Mouse (Mus musculus) central nervous system, embryonic 18 days (tissue): Measurements from ENCODE around the gene Abhd8. TPM values are rescaled to one million over a fixed set of nuclear protein-coding genes. Genes with fewer than 3 reads are reported as not detected.

ENCODE experiments used
- polyA plus RNA-seq: library from polyadenylated mRNA; depleted of rRNA; stranded (reverse); fragments of >200 nt; gene quantifications from 2 replicates; pipeline ENCODE4 v1.2.3, GENCODE M21; 2012; rRNA removed

Gene Abhd8
- 155 and 157 TPM in 2 replicates for polyA plus RNA-seq

DNA sequence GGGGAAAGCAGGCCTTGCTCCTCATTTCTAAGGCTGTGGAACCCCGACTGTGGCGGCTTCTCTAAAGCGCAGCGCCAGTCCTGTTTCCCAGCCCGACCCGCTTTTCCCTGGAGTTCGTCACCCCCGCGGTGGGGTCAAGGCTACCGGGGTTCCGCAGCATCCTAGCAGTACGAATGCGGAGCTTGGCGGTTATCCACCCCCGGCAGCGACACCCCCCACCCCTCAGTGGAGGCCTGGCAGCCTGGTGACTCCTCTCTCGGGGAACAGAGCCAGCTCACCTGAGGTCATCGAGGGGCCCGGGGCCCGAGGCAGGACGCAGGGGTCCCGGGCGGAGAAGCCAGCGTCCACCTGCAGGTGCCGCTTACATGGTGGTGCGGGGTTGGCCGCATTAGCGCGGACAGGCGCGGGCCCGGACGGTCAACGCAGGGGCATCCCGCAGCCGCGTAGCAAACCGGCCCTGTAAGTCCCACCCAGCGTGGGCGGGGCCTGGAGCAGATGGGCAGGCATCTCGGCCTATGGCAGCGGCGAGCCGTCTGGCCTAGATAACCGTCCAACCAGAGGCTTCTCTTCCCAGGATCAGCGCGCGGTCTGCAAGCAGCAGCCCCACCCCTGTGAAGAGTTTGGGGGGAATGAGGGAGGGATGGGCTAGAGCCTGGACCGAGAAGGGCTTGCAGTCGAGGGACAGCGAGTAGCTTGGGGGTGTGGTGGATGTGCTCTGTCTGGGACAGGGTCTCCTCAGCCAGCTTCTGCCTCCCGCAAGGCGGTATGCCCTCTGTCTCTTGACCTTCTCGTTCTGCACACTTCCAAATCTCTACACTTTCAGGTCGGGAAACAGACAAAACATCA is at the start of gene Abhd8:
Abhd8 (minus strand) TSS at position 468 of the 846 bp plus-strand sequence.

DNA sequence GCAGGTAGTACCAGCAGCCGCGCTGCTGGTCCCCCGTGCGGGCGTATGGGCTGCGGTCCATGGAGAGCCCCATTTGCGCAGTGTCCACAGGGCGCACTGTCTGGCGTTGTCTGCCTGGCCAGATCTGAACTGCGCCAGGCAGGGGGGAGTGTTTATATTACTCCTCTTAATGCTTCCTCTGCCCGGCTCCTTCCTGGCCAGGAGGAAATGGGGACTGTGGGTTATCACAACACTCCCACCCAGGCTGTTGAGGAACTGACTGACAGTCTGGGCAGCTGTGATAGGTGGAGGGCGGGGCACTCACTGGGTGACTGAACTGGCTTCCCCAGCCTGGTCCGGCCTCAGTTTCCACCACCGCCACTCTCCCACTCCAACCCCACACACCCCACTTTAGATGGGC is 48.2 kb upstream of the Abhd8 start, which contains the start of gene Plvap:
Plvap (minus strand) TSS at position 109 of the 400 bp plus-strand sequence.

DNA sequence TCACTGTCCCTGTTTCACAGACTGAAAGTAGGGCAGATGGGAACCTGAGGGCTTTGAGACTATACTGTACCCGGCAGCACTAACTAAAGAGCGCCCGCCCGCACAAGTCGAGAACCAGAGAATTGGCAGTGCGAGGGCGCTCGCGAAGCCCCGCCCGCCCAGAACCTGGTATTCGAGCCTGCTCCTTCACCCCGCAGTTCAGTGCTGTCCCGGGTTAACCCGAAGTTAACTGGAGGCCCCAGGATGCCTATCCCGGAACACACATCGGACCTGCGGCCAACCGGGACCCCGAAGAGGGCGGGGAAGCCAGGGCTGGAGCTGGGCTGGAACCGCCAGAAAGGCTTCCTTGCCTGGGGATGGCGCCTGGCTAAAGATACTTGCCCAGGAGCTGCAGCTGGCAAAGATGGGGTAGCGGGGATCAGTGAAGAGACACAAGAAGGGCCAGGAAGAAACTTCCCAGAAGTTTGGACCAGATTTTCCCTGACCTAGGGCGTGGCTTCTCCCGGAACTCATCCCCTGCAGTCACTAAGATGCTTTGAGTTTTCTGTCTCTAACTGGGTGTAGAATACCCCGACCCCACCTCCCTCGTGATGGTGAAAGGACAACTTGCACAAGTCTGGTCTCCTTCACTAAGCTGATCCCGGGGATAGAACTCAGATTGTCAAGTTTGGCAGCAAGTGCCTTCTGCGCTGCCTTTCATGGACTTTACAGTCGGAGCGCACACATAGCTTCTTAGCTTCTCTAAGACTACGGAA is 24.4 kb upstream of the Abhd8 start, which contains the start of gene Gtpbp3:
Gtpbp3 (plus strand) TSS at position 413 of the 755 bp plus-strand sequence.

DNA sequence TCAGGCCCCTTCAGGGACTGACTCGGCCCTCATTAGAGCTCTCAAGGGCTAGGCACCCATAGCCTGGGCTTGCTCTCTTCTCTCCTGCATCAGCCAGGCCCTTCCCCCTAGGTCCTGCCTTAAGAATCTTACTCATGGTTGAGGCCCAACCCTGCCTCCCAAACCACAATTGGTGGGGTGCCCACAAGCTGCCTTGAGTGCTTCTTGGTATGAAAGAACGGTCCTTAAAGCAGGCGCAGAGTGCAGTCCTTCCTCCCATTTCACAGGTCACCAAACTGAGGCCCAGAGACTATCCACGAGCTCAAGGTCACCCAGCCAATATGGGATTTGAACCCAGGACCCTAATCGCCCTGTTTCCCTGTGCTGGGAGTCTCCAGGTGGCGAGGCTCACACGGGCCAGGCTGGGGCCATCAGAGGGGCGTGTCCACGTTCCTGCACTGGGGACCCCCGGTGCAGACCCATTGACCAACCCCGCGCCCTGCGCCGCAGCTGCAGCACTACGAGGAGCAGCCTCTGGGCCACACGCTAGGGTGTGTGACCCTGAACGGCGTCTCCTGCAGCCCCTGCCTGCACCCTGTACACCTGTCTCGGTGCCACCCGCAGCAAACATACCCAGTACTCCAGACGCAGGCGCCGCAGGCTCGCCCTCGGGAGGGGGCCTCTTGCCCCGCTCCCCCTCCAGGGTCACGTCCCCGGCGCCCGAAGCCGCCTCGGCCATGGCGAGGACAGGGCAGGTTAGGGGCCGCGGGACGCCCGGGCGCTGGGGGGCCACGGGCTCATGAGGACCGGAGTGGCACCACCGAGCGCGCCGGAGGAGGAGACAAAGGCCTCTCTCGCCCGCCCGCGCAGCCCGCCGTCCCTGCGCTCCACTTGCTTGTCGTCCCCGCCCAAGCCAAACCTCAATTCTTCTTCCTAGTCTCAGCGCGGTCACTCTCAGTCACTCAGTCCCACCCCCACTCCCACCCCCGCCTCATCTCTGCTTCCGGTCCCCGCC is 22.0 kb upstream of the Abhd8 start, which contains the start of gene Ano8:
Ano8 (minus strand) TSS at position 822 of the 994 bp plus-strand sequence.

DNA sequence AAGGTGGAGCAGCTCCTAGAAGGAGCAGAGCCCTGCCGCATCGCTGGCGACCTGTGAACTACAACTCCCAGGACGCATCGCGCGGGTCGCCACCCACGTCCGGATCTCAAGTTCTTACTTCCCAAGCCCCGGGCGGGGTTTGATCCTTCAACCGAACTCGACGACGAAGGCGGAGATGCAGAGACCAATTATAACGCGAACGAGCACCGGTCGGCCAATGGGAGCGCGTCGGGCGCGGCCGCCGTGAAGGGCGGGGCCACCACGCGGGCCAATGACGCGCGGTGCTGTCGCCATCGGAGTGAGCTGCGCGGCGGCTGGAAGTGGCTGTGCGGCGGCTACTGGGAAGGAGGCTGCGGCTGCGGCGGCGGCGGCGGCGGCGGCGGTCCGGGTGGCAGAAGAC is 5.5 kb upstream of the Abhd8 start, which contains the start of gene Dda1:
Dda1 (plus strand) TSS at position 284 of the 400 bp plus-strand sequence.

DNA sequence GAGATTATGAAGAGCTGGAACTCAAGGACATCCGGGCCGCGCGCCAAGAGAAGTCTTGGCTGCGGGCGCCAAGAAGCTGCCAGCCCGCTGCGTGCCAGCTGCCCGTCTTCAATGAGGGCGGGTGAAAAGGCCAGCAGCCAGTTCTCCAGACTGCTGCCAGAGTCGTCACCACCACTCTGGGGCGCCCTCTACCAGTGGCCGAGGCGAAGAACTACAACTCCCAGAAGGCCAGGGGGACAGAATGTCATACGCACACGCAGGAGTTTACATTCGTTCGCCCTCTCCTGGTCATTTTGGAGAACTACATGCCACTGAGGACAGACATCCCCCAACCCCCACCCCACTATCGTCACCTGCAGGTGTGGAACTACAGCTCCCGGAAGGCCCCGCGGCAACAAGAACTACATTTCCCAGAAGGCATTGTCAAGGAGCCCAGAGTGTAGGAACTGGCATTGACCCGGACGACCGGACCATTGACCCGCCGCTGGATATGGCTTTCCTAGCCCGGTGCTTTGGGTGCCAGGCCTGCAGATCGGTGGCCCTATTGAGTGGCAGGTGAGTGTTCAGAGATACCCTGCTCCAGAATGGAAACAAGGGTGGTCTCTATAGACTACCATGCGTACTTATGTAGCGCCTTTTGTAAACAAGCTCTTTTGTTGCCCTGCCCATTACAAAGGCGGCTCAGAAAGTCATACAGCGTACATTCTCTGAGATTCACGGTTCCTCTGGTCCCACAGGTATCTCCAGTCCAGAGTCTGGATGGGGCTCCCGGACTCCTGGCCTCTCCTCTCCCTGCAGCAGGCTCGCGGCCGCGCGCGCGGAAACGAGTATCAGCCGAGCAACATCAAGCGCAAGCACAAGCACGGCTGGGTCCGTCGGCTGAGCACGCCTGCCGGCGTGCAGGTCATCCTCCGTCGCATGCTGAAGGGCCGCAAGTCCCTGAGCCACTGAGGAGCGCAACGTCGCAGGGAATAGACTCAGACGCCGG is 1.4 kb upstream of the Abhd8 start, which contains the start of gene Mrpl34:
Mrpl34 (plus strand) TSS at position 447 of the 988 bp plus-strand sequence.

Other genes starting within 250 kb of the Abhd8 start
- 30.5 and 39.3 TPM in 2 replicates for gene Myo9b, start 190.9 kb downstream of the Abhd8 start, polyA plus RNA-seq
- gene Haus8, start 190.7 kb downstream of the Abhd8 start, polyA plus RNA-seq, result 33.6 and 34.4 TPM in 2 replicates
- gene Use1, start 96.8 kb downstream of the Abhd8 start, polyA plus RNA-seq, result 189 and 196 TPM in 2 replicates
- gene Ocel1, start 92.4 kb downstream of the Abhd8 start, polyA plus RNA-seq, result 7.5 and 7.7 TPM in 2 replicates
- gene Nr2f6, start 81.7 kb downstream of the Abhd8 start, polyA plus RNA-seq, result 45.7 and 51.9 TPM in 2 replicates
- 8.3 and 11.3 TPM in 2 replicates for gene Ushbp1, start 67.9 kb downstream of the Abhd8 start, polyA plus RNA-seq
- gene Babam1, start 66.8 kb downstream of the Abhd8 start, polyA plus RNA-seq, result 97.3 and 104 TPM in 2 replicates
- 8.1 and 8.3 TPM in 2 replicates for gene Ankle1, start 57.6 kb downstream of the Abhd8 start, polyA plus RNA-seq
- 85.0 and 87.9 TPM in 2 replicates for gene Mrpl34, start 1.3 kb upstream of the Abhd8 start, polyA plus RNA-seq
- gene Dda1, start 5.5 kb upstream of the Abhd8 start, polyA plus RNA-seq, result 190 and 206 TPM in 2 replicates
- gene Ano8, start 22.3 kb upstream of the Abhd8 start, polyA plus RNA-seq, result 123 and 129 TPM in 2 replicates
- gene Gtpbp3, start 24.4 kb upstream of the Abhd8 start, polyA plus RNA-seq, result 26.4 and 27.6 TPM in 2 replicates
- gene Plvap, start 48.1 kb upstream of the Abhd8 start, polyA plus RNA-seq, result 5.8 and 9.6 TPM in 2 replicates
- 0.12 and 0.76 TPM in 2 replicates for gene Ccdc194, start 62.1 kb upstream of the Abhd8 start, polyA plus RNA-seq
- gene Bst2, start 73.8 kb upstream of the Abhd8 start, polyA plus RNA-seq, result 23.7 and 32.4 TPM in 2 replicates
- 83.5 and 85.0 TPM in 2 replicates for gene Mvb12a, start 79.3 kb upstream of the Abhd8 start, polyA plus RNA-seq
- 0.06 and 0.16 TPM in 2 replicates for gene Tmem221, start 95.2 kb upstream of the Abhd8 start, polyA plus RNA-seq
- 0.04 TPM in 1 of 2 replicates, not detected in the other for gene Nxnl1, start 102.9 kb upstream of the Abhd8 start, polyA plus RNA-seq
- 125 and 129 TPM in 2 replicates for gene Slc27a1, start 105.2 kb upstream of the Abhd8 start, polyA plus RNA-seq
- 81.8 and 92.2 TPM in 2 replicates for gene Pgls, start 128.5 kb upstream of the Abhd8 start, polyA plus RNA-seq
- gene Fam129c, start 134.0 kb upstream of the Abhd8 start, polyA plus RNA-seq, result 8.6 and 9.1 TPM in 2 replicates
- 164 and 174 TPM in 2 replicates for gene Colgalt1, start 147.3 kb upstream of the Abhd8 start, polyA plus RNA-seq
- gene Unc13a, start 208.1 kb upstream of the Abhd8 start, polyA plus RNA-seq, result 123 and 130 TPM in 2 replicates
- gene Jak3, start 212.6 kb upstream of the Abhd8 start, polyA plus RNA-seq, result 5.1 TPM in 2 replicates
- gene Insl3, start 225.6 kb upstream of the Abhd8 start, polyA plus RNA-seq, result 1.2 and 2.9 TPM in 2 replicates
- gene B3gnt3, start 238.1 kb upstream of the Abhd8 start, polyA plus RNA-seq, result 0.54 and 0.59 TPM in 2 replicates